Mouse (Mus musculus) neural tube, embryonic 15.5 days (tissue): ENCODE results near the gene Kidins220. TPM values are rescaled to one million over a fixed set of nuclear protein-coding genes. Genes with fewer than 3 reads are reported as not detected.

ENCODE experiments used
- ATAC-seq: fragments of 200-750 bp; cut with Nextera tagmentation; 2 replicates; pipeline ENCODE4 v1.8.0; 2017; ENCODE audit warnings: mild to moderate bottlenecking, moderate TSS enrichment, moderate library complexity; ENCODE audit not compliant: low FRiP score
- H3K27ac ChIP-seq: fragments of 300-500 bp; sonication (generic); replicated peaks from 2 replicates; pipeline ENCODE4 v1.5.1; 2015; ENCODE audit warnings: mild to moderate bottlenecking, inconsistent platforms
- H3K27me3 ChIP-seq: fragments of 300-500 bp; sonication (generic); replicated peaks from 2 replicates; pipeline ENCODE4 v1.6.1; 2015; ENCODE audit warnings: inconsistent platforms
- H3K36me3 ChIP-seq: fragments of 300-500 bp; sonication (generic); 2 replicates; pipeline ENCODE4 v1.6.1; 2015; ENCODE audit warnings: inconsistent platforms
- H3K4me1 ChIP-seq: fragments of 300-500 bp; sonication (generic); 2 replicates; pipeline ENCODE4 v1.6.1; 2015; ENCODE audit warnings: inconsistent platforms
- H3K4me2 ChIP-seq: fragments of 300-500 bp; sonication (generic); 2 replicates; pipeline ENCODE4 v1.6.1; 2015; ENCODE audit warnings: inconsistent platforms, mild to moderate bottlenecking, moderate library complexity
- H3K4me3 ChIP-seq: fragments of 300-500 bp; sonication (generic); replicated peaks from 2 replicates; pipeline ENCODE4 v1.5.1; 2015; ENCODE audit warnings: mild to moderate bottlenecking, inconsistent platforms
- H3K9ac ChIP-seq: fragments of 300-500 bp; sonication (generic); replicated peaks from 2 replicates; pipeline ENCODE4 v1.6.1; 2015; ENCODE audit warnings: mild to moderate bottlenecking, inconsistent platforms
- H3K9me3 ChIP-seq: fragments of 300-500 bp; sonication (generic); replicated peaks from 2 replicates; pipeline ENCODE4 v1.6.1; 2016; ENCODE audit warnings: inconsistent platforms
- WGBS: fragments of 180-500 bp; shearing (Covaris S2); methylation state at CpG from one replicate; pipeline ENCODE4 v1.1.7; 2015; ENCODE audit warnings: mixed read lengths; 5-methylcytosine and 5-hydroxymethylcytosine counted together
- polyA plus RNA-seq: library from polyadenylated mRNA; unstranded; fragments of >200 nt; fragmentation: Nextera tagmentation; extraction: Ambion mirVana; gene quantifications from 2 replicates; pipeline ENCODE4 v1.2.1, GENCODE M21; 2015

Gene Kidins220
- polyA plus RNA-seq, 1 experiment from 2014 or later = 108 TPM

DNA sequence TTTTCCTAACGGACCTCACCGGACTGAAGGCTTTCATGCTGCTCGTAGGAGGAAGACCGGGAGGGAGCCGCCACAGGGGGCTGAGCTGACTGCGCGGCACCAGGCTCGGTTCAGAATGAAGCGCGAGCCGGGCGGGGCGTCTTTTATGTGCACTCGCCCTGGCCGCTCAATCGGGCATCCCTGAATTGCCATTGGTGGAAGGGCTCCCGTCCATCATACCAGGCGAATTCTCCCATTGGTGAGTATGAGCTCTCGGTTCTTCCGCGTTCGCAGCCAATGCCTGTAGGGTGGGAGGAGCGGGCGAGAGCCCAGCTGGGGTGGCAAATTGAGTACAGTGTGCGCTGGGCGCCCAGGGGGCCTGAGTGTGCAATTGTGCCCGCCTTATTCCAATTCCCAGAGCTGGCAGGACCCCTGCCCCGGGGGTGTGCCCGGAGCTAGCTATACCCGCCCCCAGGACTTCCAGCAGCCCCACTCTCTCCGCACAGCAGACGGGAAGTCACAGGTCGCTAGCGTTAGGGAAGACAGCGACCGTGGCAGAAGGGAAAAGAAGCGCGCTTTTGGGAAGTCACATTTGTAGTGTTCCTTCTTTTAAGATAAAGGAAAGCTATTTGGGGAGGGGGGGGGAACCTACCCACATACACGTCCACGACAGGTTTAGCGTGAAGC is 121.4 kb downstream of the Kidins220 start:
- under 1% methylated on average over 41 of the region's 41 CpGs for WGBS
- peak overlapping the region; percentile 93 for H3K27ac ChIP-seq
- no peaks in the 10 kb centered on the region for H3K9me3 ChIP-seq
- ATAC-seq = peak; percentile 90
- peak overlapping the region; percentile 60 for H3K4me3 ChIP-seq
- H3K9ac ChIP-seq = peak overlapping the region; percentile 69
- no peaks in the 10 kb centered on the region for H3K36me3 ChIP-seq
- H3K4me1 ChIP-seq = peaks cover 75% of the 10 kb centered on the region
- H3K27me3 ChIP-seq = no peaks in the 10 kb centered on the region
- H3K4me2 ChIP-seq = peak overlapping the region; percentile 96

DNA sequence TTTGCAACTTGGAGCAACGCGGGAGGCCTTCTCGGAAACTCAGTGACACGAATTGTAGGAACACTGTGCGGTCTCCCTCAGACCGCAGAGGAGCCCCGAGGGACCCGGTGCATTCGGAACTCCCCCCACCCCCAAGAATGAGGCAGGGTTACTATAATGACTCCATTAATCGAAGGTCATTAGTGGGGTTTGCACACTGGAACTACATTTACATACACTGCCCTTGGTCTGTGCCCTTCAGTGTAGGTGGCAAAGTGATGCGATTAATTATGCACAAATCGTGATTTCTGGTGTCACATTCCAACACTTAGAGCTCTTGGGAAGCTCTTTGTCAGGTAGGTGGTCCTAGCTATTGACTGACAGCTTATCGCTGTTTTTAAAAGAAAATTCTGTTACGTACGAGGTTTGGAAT is 121.9 kb downstream of the Kidins220 start:
- Histone ChIP-seq H3K36me3 (no peaks in the 10 kb centered on the region), H3K27me3 (no peaks in the 10 kb centered on the region), H3K9ac (peak overlapping the region; percentile 60), H3K27ac (peak overlapping the region; percentile 93), H3K4me1 (peaks cover 79% of the 10 kb centered on the region), H3K4me2 (peak overlapping the region; percentile 96), H3K4me3 (peak overlapping the region; percentile 60), H3K9me3 (no peaks in the 10 kb centered on the region)
- ATAC-seq = no peak
- WGBS = 1% methylated on average over 15 of the region's 15 CpGs

GRCm38 (mm10) chr12:25097052-25097209 is 122.2 kb downstream of the Kidins220 start, which contains the start of gene Id2:
Gene Id2 (minus strand): TSS chr12:25097140.
- Histone ChIP-seq H3K36me3 (no peaks in the 10 kb centered on the region), H3K4me1 (peaks cover 77% of the 10 kb centered on the region), H3K9me3 (no peaks in the 10 kb centered on the region), H3K9ac (peak within 1 kb of the TSS; percentile 60), H3K27ac (peak within 1 kb of the TSS; percentile 93), H3K4me3 (peak within 1 kb of the TSS; percentile 60), H3K4me2 (peak within 1 kb of the TSS; percentile 96), H3K27me3 (no peaks in the 10 kb centered on the region)
- ATAC-seq = no peak
- 0% methylated on average over 1 of the region's 1 CpGs for whole genome bisulfite sequencing

GRCm38 (mm10) chr12:25097210-25098160 is 122.8 kb downstream of the Kidins220 start:
- WGBS = 4% methylated on average over 28 of the region's 28 CpGs
- peaks cover 72% of the 10 kb centered on the region for H3K4me1 ChIP-seq
- H3K27me3 ChIP-seq = no peaks in the 10 kb centered on the region
- peak overlapping the region; percentile 96 for H3K4me2 ChIP-seq
- H3K36me3 ChIP-seq = no peaks in the 10 kb centered on the region
- no peak for ATAC-seq
- peak overlapping the region; percentile 93 for H3K27ac ChIP-seq
- H3K9me3 ChIP-seq = no peaks in the 10 kb centered on the region
- H3K9ac ChIP-seq = peak overlapping the region; percentile 57; the same call in 1 of the 2 replicates
- peak overlapping the region; percentile 60 for H3K4me3 ChIP-seq

GRCm38 (mm10) chr12:25098161-25098550 is 123.4 kb downstream of the Kidins220 start:
- no peak; the same call in 1 of the 2 replicates for ATAC-seq
- peaks cover 66% of the 10 kb centered on the region for H3K4me1 ChIP-seq
- H3K36me3 ChIP-seq = no peaks in the 10 kb centered on the region
- H3K9me3 ChIP-seq = no peaks in the 10 kb centered on the region
- no peaks in the 10 kb centered on the region for H3K27me3 ChIP-seq
- peak overlapping the region; percentile 60 for H3K4me3 ChIP-seq
- under 1% methylated on average over 9 of the region's 10 CpGs for WGBS
- peak overlapping the region; percentile 96 for H3K4me2 ChIP-seq
- peak overlapping the region; percentile 93 for H3K27ac ChIP-seq
- H3K9ac ChIP-seq = peak overlapping the region; percentile 57

DNA sequence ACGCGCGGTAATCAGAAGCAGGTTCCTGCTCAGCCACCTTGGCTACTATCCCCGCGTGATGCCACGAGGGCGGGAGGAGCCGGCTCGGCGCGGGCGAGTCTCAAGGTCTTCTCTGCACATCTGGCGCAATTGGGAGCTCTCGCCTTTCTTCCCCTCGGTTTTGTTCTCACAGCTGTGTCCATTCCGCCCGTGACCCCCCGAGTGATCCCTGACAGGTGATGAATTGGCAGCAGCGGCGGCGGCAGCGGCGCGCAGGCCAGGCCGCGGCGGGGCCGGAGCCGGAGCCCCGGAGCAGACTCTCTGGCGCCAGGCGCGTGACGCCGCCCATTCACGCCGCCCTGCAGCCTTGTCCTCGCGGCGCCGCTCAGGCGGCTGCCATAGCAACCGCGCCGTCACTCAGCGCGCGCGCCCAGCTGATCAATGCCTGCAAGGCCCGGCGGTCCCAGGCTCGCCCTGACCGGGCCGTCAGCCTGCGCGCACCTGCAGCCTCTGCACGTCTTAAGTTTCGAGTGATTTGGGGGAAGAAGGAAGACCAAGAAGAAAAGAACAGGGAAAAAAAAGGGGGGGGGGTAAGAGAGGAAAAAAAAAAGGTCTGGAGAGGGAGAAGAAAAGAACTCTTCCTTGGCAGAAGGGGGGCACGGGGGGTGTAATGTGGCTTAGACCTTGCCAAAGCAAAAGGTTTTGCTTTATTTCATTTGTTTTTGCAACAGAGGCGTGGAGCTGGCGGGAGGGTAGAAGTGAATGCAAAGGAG is 124.0 kb downstream of the Kidins220 start:
- H3K4me1 ChIP-seq = peaks cover 62% of the 10 kb centered on the region
- 0% methylated on average over 56 of the region's 61 CpGs for WGBS
- ATAC-seq = peak; percentile 81
- no peaks in the 10 kb centered on the region for H3K27me3 ChIP-seq
- H3K9me3 ChIP-seq = no peaks in the 10 kb centered on the region
- peak overlapping the region; percentile 57 for H3K9ac ChIP-seq
- peak overlapping the region; percentile 96 for H3K4me2 ChIP-seq
- H3K36me3 ChIP-seq = no peaks in the 10 kb centered on the region
- peak overlapping the region; percentile 93 for H3K27ac ChIP-seq
- H3K4me3 ChIP-seq = peak overlapping the region; percentile 60

- Histone ChIP-seq H3K9ac (peak overlapping the region; percentile 57), H3K9me3 (no peaks in the 10 kb centered on the region), H3K4me1 (peaks cover 59% of the 10 kb centered on the region), H3K4me3 (peak overlapping the region; percentile 60), H3K27ac (peak overlapping the region; percentile 93), H3K36me3 (no peaks in the 10 kb centered on the region), H3K27me3 (no peaks in the 10 kb centered on the region), H3K4me2 (peak overlapping the region; percentile 96)
- ATAC-seq = peak; percentile 43; the same call in 1 of the 2 replicates
- 0% methylated on average over 9 of the region's 9 CpGs for WGBS
These were observed 124.5 kb downstream of the Kidins220 start for GRCm38 (mm10) chr12:25099313-25099562.

- no peak for ATAC-seq
- Histone ChIP-seq H3K36me3 (no peaks in the 10 kb centered on the region), H3K9me3 (no peaks in the 10 kb centered on the region), H3K27ac (peak overlapping the region; percentile 93), H3K9ac (peak overlapping the region; percentile 57), H3K4me3 (peak overlapping the region; percentile 60), H3K4me1 (peaks cover 53% of the 10 kb centered on the region), H3K4me2 (peak overlapping the region; percentile 96), H3K27me3 (no peaks in the 10 kb centered on the region)
- under 1% methylated on average over 38 of the region's 38 CpGs for WGBS
These were observed 125.1 kb downstream of the Kidins220 start for GRCm38 (mm10) chr12:25099563-25100408.

GRCm38 (mm10) chr12:25100411-25101217 is 125.9 kb downstream of the Kidins220 start:
- H3K36me3 ChIP-seq = no peaks in the 10 kb centered on the region
- ATAC-seq = no peak
- H3K27me3 ChIP-seq = no peaks in the 10 kb centered on the region
- peaks cover 49% of the 10 kb centered on the region for H3K4me1 ChIP-seq
- peak overlapping the region; percentile 93 for H3K27ac ChIP-seq
- peak overlapping the region; percentile 57 for H3K9ac ChIP-seq
- H3K4me2 ChIP-seq = peak overlapping the region; percentile 96
- H3K9me3 ChIP-seq = no peaks in the 10 kb centered on the region
- WGBS = under 1% methylated on average over 58 of the region's 59 CpGs
- peak overlapping the region; percentile 60 for H3K4me3 ChIP-seq

DNA sequence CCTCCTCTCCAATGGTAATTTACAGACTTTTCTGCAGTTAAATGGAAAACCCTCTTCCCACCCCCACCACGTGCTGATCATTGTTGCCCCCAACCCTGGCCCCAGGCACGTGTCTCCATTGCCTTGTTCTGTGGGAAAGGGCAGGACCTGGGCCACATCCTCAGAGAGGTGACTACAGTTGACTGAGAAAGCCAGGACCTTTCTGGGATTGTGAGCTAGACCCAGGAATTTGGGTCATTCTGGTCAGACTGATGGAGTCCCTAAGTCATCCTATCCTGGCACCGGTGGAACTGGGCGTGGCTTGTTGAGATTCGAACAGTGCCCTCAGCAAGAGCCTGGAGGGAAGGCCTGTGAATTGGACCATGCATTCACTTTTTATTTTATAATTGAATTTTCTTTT is 126.7 kb downstream of the Kidins220 start:
- Histone ChIP-seq H3K4me3 (peak overlapping the region; percentile 60; the same call in 1 of the 2 replicates), H3K4me1 (peaks cover 49% of the 10 kb centered on the region), H3K9me3 (no peaks in the 10 kb centered on the region), H3K27ac (0 out of 2 replicates have a peak overlapping the region, but pooled peaks have one; percentile 19), H3K27me3 (no peaks in the 10 kb centered on the region), H3K9ac (no peak overlapping the region), H3K4me2 (peak overlapping the region; percentile 96), H3K36me3 (no peaks in the 10 kb centered on the region)
- no peak for ATAC-seq
- 23% methylated on average over 5 of the region's 5 CpGs for WGBS
